ENCODE assay signal across 14 mouse cellular contexts in the genomic region with DNA sequence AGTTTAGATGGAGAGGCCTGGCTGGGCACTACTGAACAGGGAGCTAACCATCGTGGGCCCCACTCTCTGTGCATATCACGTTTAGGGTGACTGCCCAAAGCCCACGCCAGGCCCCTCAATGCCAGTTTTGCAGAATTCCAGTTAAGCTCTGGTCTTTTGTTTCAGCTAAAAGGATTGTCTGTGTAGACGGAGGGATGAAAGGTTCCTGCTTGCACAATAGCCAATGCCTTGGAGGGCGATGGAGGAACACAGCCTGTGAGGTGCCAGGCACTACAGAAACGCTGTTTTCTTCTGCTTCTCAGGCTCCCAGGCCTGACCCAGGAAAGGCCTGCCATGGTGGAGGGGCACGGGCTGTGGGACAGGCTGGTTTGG.
A peak's percentile ranks its signal among the peaks of the same experiment; 100 is the strongest.
DNase-seq lines count a peak whose midpoint lies in the region; ATAC-seq and TF ChIP-seq lines count a peak whose summit lies in the region.
"Had no signal": no experiment of that assay in that cellular context is flagged by ENCODE, and none has a peak within 500 bp of the region (broad histone marks: within the 10 kb centered on the region; RNA-seq: fewer than 3 reads in every experiment).

No protein-coding gene starts in this region.

- H3K36me3 ChIP-seq in embryonic facial prominence, embryonic 15.5 days, result no peaks in the 10 kb centered on the region
- H3K36me3 ChIP-seq in forebrain, postnatal 0 days (ENCODE audit: insufficient read depth), result no peaks in the 10 kb centered on the region
- H3K36me3 ChIP-seq in midbrain, embryonic 14.5 days (ENCODE audit: control insufficient read depth, insufficient read depth, low read length), result no peaks in the 10 kb centered on the region
- H3K36me3 ChIP-seq: intestine, embryonic 15.5 days; liver, embryonic 12.5 days; neural tube, embryonic 12.5 days had no signal

- no peaks in the 10 kb centered on the region for H3K27me3 ChIP-seq in embryonic facial prominence, embryonic 15.5 days
- no peaks in the 10 kb centered on the region for H3K27me3 ChIP-seq in forebrain, postnatal 0 days (ENCODE audit: insufficient read depth, low read length)
- no peaks in the 10 kb centered on the region for H3K27me3 ChIP-seq in midbrain, embryonic 14.5 days (ENCODE audit: control insufficient read depth, insufficient read depth, low read length)
- H3K27me3 ChIP-seq: intestine, embryonic 15.5 days; liver, embryonic 12.5 days; neural tube, embryonic 12.5 days had no signal

- peak; percentile 14 for DNase-seq in left cerebral cortex, postnatal 4 days
- no peak for DNase-seq in left cerebral cortex, postnatal 25 days (ENCODE audit: low spot score in 2 of 2)
- peak; percentile 37 for DNase-seq in forebrain, postnatal 0 days
- DNase-seq in midbrain, embryonic 14.5 days, result peak; percentile 52
- no peak for DNase-seq in thymus, postnatal 4 days
- DNase-seq in adrenal gland, postnatal 36 days, result no peak
- no peak for DNase-seq in thymus, adult 18-20 months
- DNase-seq: cerebellum, adult 9-10 months; kidney, postnatal 10 days had no signal

- H3K4me2 ChIP-seq in embryonic facial prominence, embryonic 15.5 days (replicated peaks), result no peak overlapping the region
- no peak overlapping the region for H3K4me2 ChIP-seq in forebrain, postnatal 0 days (ENCODE audit: low read depth)
- no peak overlapping the region for H3K4me2 ChIP-seq in midbrain, embryonic 14.5 days (ENCODE audit: low read length)
- H3K4me2 ChIP-seq: intestine, embryonic 15.5 days; liver, embryonic 12.5 days; neural tube, embryonic 12.5 days had no signal

- 0 out of 2 replicates have a peak overlapping the region, but pooled peaks have one; percentile 22 for H3K27ac ChIP-seq in embryonic facial prominence, embryonic 15.5 days (replicated peaks)
- H3K27ac ChIP-seq in forebrain, postnatal 0 days (ENCODE audit: low read depth, low read length), result peak overlapping the region; percentile 45; the same call in 1 of the 2 replicates
- peak overlapping the region; percentile 55 for H3K27ac ChIP-seq in midbrain, embryonic 14.5 days (replicated peaks; ENCODE audit: low read depth, low read length)
- H3K27ac ChIP-seq: intestine, embryonic 15.5 days; liver, embryonic 12.5 days; neural tube, embryonic 12.5 days had no signal

- H3K9me3 ChIP-seq in embryonic facial prominence, embryonic 15.5 days (replicated peaks), result no peaks in the 10 kb centered on the region
- no peaks in the 10 kb centered on the region for H3K9me3 ChIP-seq in forebrain, postnatal 0 days (ENCODE audit: low read length)
- no peaks in the 10 kb centered on the region for H3K9me3 ChIP-seq in midbrain, embryonic 14.5 days (ENCODE audit: control insufficient read depth, low read length)
- H3K9me3 ChIP-seq: intestine, embryonic 15.5 days; liver, embryonic 12.5 days; neural tube, embryonic 12.5 days had no signal

- no peak for ATAC-seq in embryonic facial prominence, embryonic 15.5 days (ENCODE audit: insufficient number of reproducible peaks, low FRiP score, low TSS enrichment, low read depth)
- ATAC-seq in forebrain, postnatal 0 days, result peak; percentile 53
- peak; percentile 48; the same call in 1 of the 2 replicates for ATAC-seq in midbrain, embryonic 14.5 days (ENCODE audit: low FRiP score, low TSS enrichment)
- ATAC-seq: activated CD4-positive, CD25-positive, alpha-beta regulatory T cell, adult 4 months; liver, embryonic 12.5 days had no signal

- H3K4me1 ChIP-seq in embryonic facial prominence, embryonic 15.5 days, result peaks cover 24% of the 10 kb centered on the region
- no peaks in the 10 kb centered on the region; the same call in 1 of the 2 replicates for H3K4me1 ChIP-seq in forebrain, postnatal 0 days (ENCODE audit: insufficient read depth)
- H3K4me1 ChIP-seq in midbrain, embryonic 14.5 days (ENCODE audit: control insufficient read depth, insufficient read depth, low read length), result 0 out of 2 replicates have a peak, but pooled peaks cover 6% of the 10 kb centered on the region
- H3K4me1 ChIP-seq: neural tube, embryonic 12.5 days had no signal

- 66% methylated on average over 7 of the region's 7 CpGs for WGBS in embryonic facial prominence, embryonic 15.5 days
- 14% methylated on average over 7 of the region's 7 CpGs for WGBS in forebrain, postnatal 0 days
- 17% methylated on average over 7 of the region's 7 CpGs for WGBS in midbrain, embryonic 14.5 days

- H3K9ac ChIP-seq in embryonic facial prominence, embryonic 15.5 days, result no peak overlapping the region
- no peak overlapping the region for H3K9ac ChIP-seq in forebrain, postnatal 0 days
- no peak overlapping the region for H3K9ac ChIP-seq in midbrain, embryonic 14.5 days (replicated peaks; ENCODE audit: low read length)
- H3K9ac ChIP-seq: intestine, embryonic 15.5 days; liver, embryonic 12.5 days; neural tube, embryonic 12.5 days had no signal

- no peak for TF ChIP-seq CTCF in forebrain, postnatal 0 days (IDR thresholded peaks at IDR 0.05; ENCODE audit: low read depth)

- no peak overlapping the region for H3K4me3 ChIP-seq in embryonic facial prominence, embryonic 15.5 days (replicated peaks)
- H3K4me3 ChIP-seq in forebrain, postnatal 0 days (ENCODE audit: low read depth, low read length), result no peak overlapping the region
- no peak overlapping the region for H3K4me3 ChIP-seq in midbrain, embryonic 14.5 days (replicated peaks; ENCODE audit: low read depth, low read length)
- H3K4me3 ChIP-seq: intestine, embryonic 15.5 days; liver, embryonic 12.5 days; neural tube, embryonic 12.5 days had no signal

- intact Hi-C loops in left cerebral cortex, postnatal 4 days (cut with DNase I), result no loop called here
- intact Hi-C loops in left cerebral cortex, postnatal 25 days (cut with DNase I), result no loop called here

Comparison
In these comparisons a context has a peak if more than half of its experiments do, and no peak if none do; other contexts are left out.
1. DNase-seq: peak in left cerebral cortex, postnatal 4 days (single experiment), forebrain, postnatal 0 days (single experiment) and midbrain, embryonic 14.5 days (single experiment); none in left cerebral cortex, postnatal 25 days (0 of 2), thymus, postnatal 4 days (single experiment), adrenal gland, postnatal 36 days (0 of 2) and thymus, adult 18-20 months (0 of 2).
2. Peak in every context shown above with its lines, with median percentiles within 50 percentile points of each other: H3K27ac ChIP-seq.